Mouse (Mus musculus): ENCODE measurements around the gene Spo11. TPM values are rescaled to one million over a fixed set of nuclear protein-coding genes. Genes with fewer than 3 reads are reported as not detected.

Spo11 gene
- polyA plus RNA-seq, 1 experiment from 2014 or later = 1.8 TPM

- ATAC-seq (ENCODE audit: low read depth) = peak; percentile 61; the same call in 1 of the 2 replicates
- no peak overlapping the region for H3K4me3 ChIP-seq (ENCODE audit: low read depth, low read length)
These were observed 49.2 kb downstream of the Spo11 start for GRCm38 (mm10) chr2:173026688-173027131.

GRCm38 (mm10) chr2:173027169-173027823 lies 49.8 kb downstream of the Spo11 start:
- H3K4me2 ChIP-seq (ENCODE audit: low read depth, low read length) = no peak overlapping the region
- no peak for ATAC-seq (ENCODE audit: low read depth)

More at GRCm38 (mm10) chr2:173026688-173027131, 49.2 kb downstream of the Spo11 start:
- Histone ChIP-seq H3K4me1 (ENCODE audit: control insufficient read depth, insufficient read depth, low read length) (peaks cover 22% of the 10 kb centered on the region), H3K27ac (replicated peaks; ENCODE audit: low read depth, low read length) (no peak overlapping the region; the same call in 1 of the 2 replicates), H3K9ac (ENCODE audit: low read depth, low read length) (no peak overlapping the region), H3K36me3 (ENCODE audit: control insufficient read depth, insufficient read depth, low read length) (peaks cover 19% of the 10 kb centered on the region; the same call in 1 of the 2 replicates), H3K4me2 (ENCODE audit: low read depth, low read length) (0 out of 2 replicates have a peak overlapping the region, but pooled peaks have one; percentile 8), H3K27me3 (replicated peaks; ENCODE audit: control insufficient read depth, insufficient read depth, low read length) (no peaks in the 10 kb centered on the region), H3K9me3 (ENCODE audit: control insufficient read depth, low read length) (no peaks in the 10 kb centered on the region)
- peak; percentile 71 for DNase-seq (ENCODE audit: low spot score)
- WGBS = 63% methylated on average over 2 of the region's 3 CpGs

GRCm38 (mm10) chr2:173027824-173028495 lies 50.5 kb downstream of the Spo11 start:
- H3K4me3 ChIP-seq (ENCODE audit: low read depth, low read length) = no peak overlapping the region
- no peak for ATAC-seq (ENCODE audit: low read depth)
- 58% methylated on average over 2 of the region's 4 CpGs for WGBS
- H3K9me3 ChIP-seq (ENCODE audit: control insufficient read depth, low read length) = no peaks in the 10 kb centered on the region
- H3K9ac ChIP-seq (ENCODE audit: low read depth, low read length) = 0 out of 2 replicates have a peak overlapping the region, but pooled peaks have one; percentile 8
- DNase-seq (ENCODE audit: low spot score) = no peak
- no peak overlapping the region for H3K4me2 ChIP-seq (ENCODE audit: low read depth, low read length)
- H3K27ac ChIP-seq (replicated peaks; ENCODE audit: low read depth, low read length) = no peak overlapping the region
- peaks cover 32% of the 10 kb centered on the region; the same call in 1 of the 2 replicates for H3K36me3 ChIP-seq (ENCODE audit: control insufficient read depth, insufficient read depth, low read length)
- H3K27me3 ChIP-seq (replicated peaks; ENCODE audit: control insufficient read depth, insufficient read depth, low read length) = no peaks in the 10 kb centered on the region
- peaks cover 17% of the 10 kb centered on the region for H3K4me1 ChIP-seq (ENCODE audit: control insufficient read depth, insufficient read depth, low read length)

More at GRCm38 (mm10) chr2:173027169-173027823, 49.8 kb downstream of the Spo11 start:
- 79% methylated on average over 6 of the region's 6 CpGs for WGBS
- Histone ChIP-seq H3K27me3 (replicated peaks; ENCODE audit: control insufficient read depth, insufficient read depth, low read length) (no peaks in the 10 kb centered on the region), H3K27ac (replicated peaks; ENCODE audit: low read depth, low read length) (0 out of 2 replicates have a peak overlapping the region, but pooled peaks have one; percentile 8), H3K9me3 (ENCODE audit: control insufficient read depth, low read length) (no peaks in the 10 kb centered on the region), H3K36me3 (ENCODE audit: control insufficient read depth, insufficient read depth, low read length) (peaks cover 25% of the 10 kb centered on the region; the same call in 1 of the 2 replicates), H3K4me1 (ENCODE audit: control insufficient read depth, insufficient read depth, low read length) (peaks cover 22% of the 10 kb centered on the region), H3K4me3 (ENCODE audit: low read depth, low read length) (no peak overlapping the region), H3K9ac (ENCODE audit: low read depth, low read length) (no peak overlapping the region)
- DNase-seq (ENCODE audit: low spot score) = peak; percentile 37

- peaks cover 11% of the 10 kb centered on the region; the same call in 1 of the 2 replicates for H3K4me1 ChIP-seq (ENCODE audit: control insufficient read depth, insufficient read depth, low read length)
- DNase-seq (ENCODE audit: low spot score) (no peak), ATAC-seq (ENCODE audit: low read depth) (no peak)
- H3K27me3 ChIP-seq (replicated peaks; ENCODE audit: control insufficient read depth, insufficient read depth, low read length) = no peaks in the 10 kb centered on the region
- H3K4me3 ChIP-seq (ENCODE audit: low read depth, low read length) = no peak overlapping the region
- H3K9me3 ChIP-seq (ENCODE audit: control insufficient read depth, low read length) = no peaks in the 10 kb centered on the region
- H3K36me3 ChIP-seq (ENCODE audit: control insufficient read depth, insufficient read depth, low read length) = peaks cover 38% of the 10 kb centered on the region
- no peak overlapping the region for H3K27ac ChIP-seq (replicated peaks; ENCODE audit: low read depth, low read length)
- 88% methylated on average over 3 of the region's 3 CpGs for WGBS
- no peak overlapping the region for H3K4me2 ChIP-seq (ENCODE audit: low read depth, low read length)
- 0 out of 2 replicates have a peak overlapping the region, but pooled peaks have one; percentile 8 for H3K9ac ChIP-seq (ENCODE audit: low read depth, low read length)
These were observed 51.1 kb downstream of the Spo11 start for GRCm38 (mm10) chr2:173028508-173029031.

- 78% methylated on average over 11 of the region's 12 CpGs for WGBS
- Histone ChIP-seq H3K9ac (ENCODE audit: low read depth, low read length) (no peak overlapping the region), H3K36me3 (ENCODE audit: control insufficient read depth, insufficient read depth, low read length) (peaks cover 57% of the 10 kb centered on the region), H3K9me3 (ENCODE audit: control insufficient read depth, low read length) (no peaks in the 10 kb centered on the region), H3K4me2 (ENCODE audit: low read depth, low read length) (no peak overlapping the region), H3K4me1 (ENCODE audit: control insufficient read depth, insufficient read depth, low read length) (peaks cover 11% of the 10 kb centered on the region; the same call in 1 of the 2 replicates), H3K27ac (replicated peaks; ENCODE audit: low read depth, low read length) (no peak overlapping the region), H3K27me3 (replicated peaks; ENCODE audit: control insufficient read depth, insufficient read depth, low read length) (no peaks in the 10 kb centered on the region), H3K4me3 (ENCODE audit: low read depth, low read length) (no peak overlapping the region)
- ATAC-seq (ENCODE audit: low read depth) = no peak
- no peak for DNase-seq (ENCODE audit: low spot score)
These were observed 53.3 kb downstream of the Spo11 start for GRCm38 (mm10) chr2:173030591-173031338.

GRCm38 (mm10) chr2:173033531-173033930 lies 56.0 kb downstream of the Spo11 start:
- WGBS = 92% methylated on average over 12 of the region's 13 CpGs
- H3K9me3 ChIP-seq (ENCODE audit: control insufficient read depth, low read length) = no peaks in the 10 kb centered on the region
- no peaks in the 10 kb centered on the region for H3K4me1 ChIP-seq (ENCODE audit: control insufficient read depth, insufficient read depth, low read length)
- H3K4me2 ChIP-seq (ENCODE audit: low read depth, low read length) = no peak overlapping the region
- H3K36me3 ChIP-seq (ENCODE audit: control insufficient read depth, insufficient read depth, low read length) = peaks cover 59% of the 10 kb centered on the region
- ATAC-seq (ENCODE audit: low read depth) = no peak
- H3K4me3 ChIP-seq (ENCODE audit: low read depth, low read length) = no peak overlapping the region
- no peaks in the 10 kb centered on the region for H3K27me3 ChIP-seq (replicated peaks; ENCODE audit: control insufficient read depth, insufficient read depth, low read length)
- H3K9ac ChIP-seq (ENCODE audit: low read depth, low read length) = no peak overlapping the region
- no peak overlapping the region for H3K27ac ChIP-seq (replicated peaks; ENCODE audit: low read depth, low read length)
- DNase-seq (ENCODE audit: low spot score) = no peak

- H3K4me2 ChIP-seq (ENCODE audit: low read depth, low read length) = no peak overlapping the region
- no peaks in the 10 kb centered on the region for H3K27me3 ChIP-seq (replicated peaks; ENCODE audit: control insufficient read depth, insufficient read depth, low read length)
- H3K9ac ChIP-seq (ENCODE audit: low read depth, low read length) = no peak overlapping the region
- 68% methylated on average over 4 of the region's 4 CpGs for WGBS
- no peak for DNase-seq (ENCODE audit: low spot score)
- peaks cover 51% of the 10 kb centered on the region for H3K36me3 ChIP-seq (ENCODE audit: control insufficient read depth, insufficient read depth, low read length)
- no peak overlapping the region for H3K4me3 ChIP-seq (ENCODE audit: low read depth, low read length)
- H3K27ac ChIP-seq (replicated peaks; ENCODE audit: low read depth, low read length) = no peak overlapping the region
- no peaks in the 10 kb centered on the region for H3K9me3 ChIP-seq (ENCODE audit: control insufficient read depth, low read length)
- no peaks in the 10 kb centered on the region for H3K4me1 ChIP-seq (ENCODE audit: control insufficient read depth, insufficient read depth, low read length)
- ATAC-seq (ENCODE audit: low read depth) = no peak
These were observed 57.5 kb downstream of the Spo11 start for GRCm38 (mm10) chr2:173034998-173035397.

- WGBS = 94% methylated on average over 5 of the region's 5 CpGs
- peaks cover 48% of the 10 kb centered on the region for H3K36me3 ChIP-seq (ENCODE audit: control insufficient read depth, insufficient read depth, low read length)
- no peak overlapping the region for H3K27ac ChIP-seq (replicated peaks; ENCODE audit: low read depth, low read length)
These were observed 58.2 kb downstream of the Spo11 start for GRCm38 (mm10) chr2:173035653-173036052.

More at GRCm38 (mm10) chr2:173035653-173036052, 58.2 kb downstream of the Spo11 start:
- ATAC-seq (ENCODE audit: low read depth) (no peak), DNase-seq (ENCODE audit: low spot score) (no peak)
- H3K4me1 ChIP-seq (ENCODE audit: control insufficient read depth, insufficient read depth, low read length) = no peaks in the 10 kb centered on the region
- H3K9ac ChIP-seq (ENCODE audit: low read depth, low read length) = no peak overlapping the region
- H3K9me3 ChIP-seq (ENCODE audit: control insufficient read depth, low read length) = no peaks in the 10 kb centered on the region
- H3K27me3 ChIP-seq (replicated peaks; ENCODE audit: control insufficient read depth, insufficient read depth, low read length) = no peaks in the 10 kb centered on the region
- no peak overlapping the region for H3K4me3 ChIP-seq (ENCODE audit: low read depth, low read length)
- no peak overlapping the region for H3K4me2 ChIP-seq (ENCODE audit: low read depth, low read length)
